Mouse (Mus musculus): Measurements from ENCODE around the gene Tcte3. TPM values are rescaled to one million over a fixed set of nuclear protein-coding genes. Genes with fewer than 3 reads are reported as not detected.
"Not testable (repeated sequence)": the region's sequence is repeated elsewhere in the genome, so short reads cannot be mapped to it uniquely, and the experiment has no call there.

The Tcte3 gene
- polyA plus RNA-seq, 1 experiment from 2014 or later = not detected

DNA sequence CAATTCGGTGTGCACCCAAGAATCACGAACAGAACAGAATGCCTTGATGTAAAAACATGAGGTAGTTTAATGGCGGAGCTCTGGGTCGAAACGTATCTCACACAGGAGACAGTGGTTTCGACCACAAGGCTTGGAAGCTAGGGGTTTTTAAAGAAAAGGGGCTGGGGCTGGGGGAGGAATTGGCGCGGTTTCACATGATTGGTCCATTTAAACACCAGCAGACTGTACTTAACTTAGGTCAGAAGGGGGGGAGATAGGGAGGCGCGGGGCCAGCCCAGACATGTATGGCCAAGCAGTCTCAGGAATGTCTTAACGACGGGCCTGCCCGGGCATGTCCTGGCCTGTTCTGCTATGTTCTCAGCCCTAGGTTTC is 12.5 kb upstream of the Tcte3 start:
- 95% methylated on average over 12 of the region's 13 CpGs for WGBS
- H3K27ac ChIP-seq (replicated peaks; ENCODE audit: low read depth, low read length); H3K27me3 ChIP-seq (replicated peaks; ENCODE audit: control insufficient read depth, insufficient read depth, low read length); H3K4me3 ChIP-seq (ENCODE audit: low read depth, low read length); DNase-seq (ENCODE audit: low spot score); H3K4me1 ChIP-seq (ENCODE audit: control insufficient read depth, insufficient read depth, low read length); H3K9me3 ChIP-seq (ENCODE audit: control insufficient read depth, low read length); ATAC-seq (ENCODE audit: low read depth); H3K9ac ChIP-seq (ENCODE audit: low read depth, low read length); H3K4me2 ChIP-seq (ENCODE audit: low read depth, low read length): not testable (repeated sequence)
- peaks cover 18% of the 10 kb centered on the region for H3K36me3 ChIP-seq (ENCODE audit: control insufficient read depth, insufficient read depth, low read length)

DNA sequence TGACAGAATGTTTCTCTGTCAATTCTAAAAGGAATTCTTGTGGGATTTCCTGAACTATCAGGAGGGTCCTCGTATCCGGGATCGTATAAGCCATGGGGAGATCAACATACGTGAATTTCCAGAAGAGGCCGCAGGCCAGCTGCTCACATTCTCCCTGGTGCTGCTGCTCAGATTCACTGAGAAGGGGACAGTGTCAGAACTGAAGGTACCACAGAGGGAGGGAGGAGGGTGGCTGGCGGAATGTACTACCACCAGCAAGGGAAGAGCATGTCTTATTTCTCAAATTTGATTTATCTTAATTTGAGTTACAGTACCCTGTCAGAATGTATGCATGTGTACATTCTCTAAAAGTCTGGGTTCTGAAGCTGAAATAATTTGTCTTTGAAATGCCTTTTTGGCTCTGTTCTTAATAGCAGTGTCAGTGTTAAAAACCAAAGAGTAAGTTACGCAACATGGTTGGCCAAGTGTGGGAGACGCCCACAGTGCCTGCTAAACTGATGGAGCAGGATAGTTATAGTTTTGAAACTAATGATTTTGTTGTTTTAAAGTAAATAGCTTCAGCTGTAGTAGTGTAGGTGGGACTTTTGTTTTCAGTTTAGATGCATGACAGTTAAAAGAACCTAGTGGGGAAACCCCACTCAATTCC is 12.0 kb upstream of the Tcte3 start:
- not testable (repeated sequence) for H3K27ac ChIP-seq (replicated peaks; ENCODE audit: low read depth, low read length); H3K4me3 ChIP-seq (ENCODE audit: low read depth, low read length); H3K9ac ChIP-seq (ENCODE audit: low read depth, low read length); H3K9me3 ChIP-seq (ENCODE audit: control insufficient read depth, low read length); H3K27me3 ChIP-seq (replicated peaks; ENCODE audit: control insufficient read depth, insufficient read depth, low read length); ATAC-seq (ENCODE audit: low read depth); H3K4me2 ChIP-seq (ENCODE audit: low read depth, low read length); H3K4me1 ChIP-seq (ENCODE audit: control insufficient read depth, insufficient read depth, low read length); DNase-seq (ENCODE audit: low spot score)
- H3K36me3 ChIP-seq (ENCODE audit: control insufficient read depth, insufficient read depth, low read length) = peaks cover 15% of the 10 kb centered on the region
- WGBS = 93% methylated on average over 5 of the region's 8 CpGs

DNA sequence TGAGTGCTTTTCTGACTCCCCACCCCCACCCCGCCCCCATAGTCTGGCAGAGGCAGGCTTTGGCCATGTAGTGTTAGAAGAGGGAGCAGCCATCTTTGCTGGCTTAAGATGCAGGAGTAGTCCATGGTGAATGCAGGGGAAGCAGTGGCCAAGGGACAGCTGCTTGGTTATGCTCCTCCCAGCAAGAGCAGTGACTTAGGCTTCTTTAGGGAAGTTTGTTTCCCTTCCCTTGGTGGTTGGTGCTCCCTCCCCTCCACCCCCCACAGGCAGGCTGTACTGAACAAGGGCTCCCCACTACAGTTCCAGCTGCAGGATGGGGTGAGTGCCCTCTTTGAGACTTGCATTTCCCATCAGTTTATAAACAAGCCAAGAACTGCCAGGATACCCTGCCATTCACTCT is 11.5 kb upstream of the Tcte3 start:
- ATAC-seq (ENCODE audit: low read depth) = 0 out of 2 replicates have a peak, but pooled peaks have one; percentile 6
- not testable (repeated sequence) for H3K9ac ChIP-seq (ENCODE audit: low read depth, low read length); H3K27me3 ChIP-seq (replicated peaks; ENCODE audit: control insufficient read depth, insufficient read depth, low read length); H3K9me3 ChIP-seq (ENCODE audit: control insufficient read depth, low read length); H3K4me1 ChIP-seq (ENCODE audit: control insufficient read depth, insufficient read depth, low read length); H3K4me2 ChIP-seq (ENCODE audit: low read depth, low read length); DNase-seq (ENCODE audit: low spot score); H3K27ac ChIP-seq (replicated peaks; ENCODE audit: low read depth, low read length); H3K4me3 ChIP-seq (ENCODE audit: low read depth, low read length)
- WGBS = 57% methylated on average over 1 of the region's 1 CpGs
- peaks cover 13% of the 10 kb centered on the region; the same call in 1 of the 2 replicates for H3K36me3 ChIP-seq (ENCODE audit: control insufficient read depth, insufficient read depth, low read length)

DNA sequence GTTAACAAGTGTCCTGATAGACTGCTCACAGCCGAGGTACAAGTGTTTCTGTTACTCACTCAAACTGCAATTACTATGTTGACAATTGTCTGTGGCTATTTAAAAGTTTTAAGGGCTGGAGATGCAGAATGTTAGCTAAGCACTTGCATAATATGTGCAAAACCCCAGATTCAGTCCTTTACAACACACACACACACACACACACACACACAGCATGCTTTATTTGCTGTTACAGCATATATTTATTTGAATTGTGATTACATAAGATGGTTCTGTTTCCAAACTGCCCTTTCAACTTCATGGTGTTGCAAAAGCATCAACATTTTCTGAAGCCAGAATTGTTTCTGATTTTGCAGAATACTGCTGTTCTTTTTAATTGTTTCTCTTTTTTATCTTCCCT is 9.1 kb upstream of the Tcte3 start:
- WGBS = no CpG with 5 or more reads among the region's 1 CpGs
- H3K9ac ChIP-seq (ENCODE audit: low read depth, low read length); ATAC-seq (ENCODE audit: low read depth); H3K27ac ChIP-seq (replicated peaks; ENCODE audit: low read depth, low read length); DNase-seq (ENCODE audit: low spot score); H3K27me3 ChIP-seq (replicated peaks; ENCODE audit: control insufficient read depth, insufficient read depth, low read length); H3K36me3 ChIP-seq (ENCODE audit: control insufficient read depth, insufficient read depth, low read length); H3K9me3 ChIP-seq (ENCODE audit: control insufficient read depth, low read length); H3K4me2 ChIP-seq (ENCODE audit: low read depth, low read length); H3K4me3 ChIP-seq (ENCODE audit: low read depth, low read length); H3K4me1 ChIP-seq (ENCODE audit: control insufficient read depth, insufficient read depth, low read length): not testable (repeated sequence)

DNA sequence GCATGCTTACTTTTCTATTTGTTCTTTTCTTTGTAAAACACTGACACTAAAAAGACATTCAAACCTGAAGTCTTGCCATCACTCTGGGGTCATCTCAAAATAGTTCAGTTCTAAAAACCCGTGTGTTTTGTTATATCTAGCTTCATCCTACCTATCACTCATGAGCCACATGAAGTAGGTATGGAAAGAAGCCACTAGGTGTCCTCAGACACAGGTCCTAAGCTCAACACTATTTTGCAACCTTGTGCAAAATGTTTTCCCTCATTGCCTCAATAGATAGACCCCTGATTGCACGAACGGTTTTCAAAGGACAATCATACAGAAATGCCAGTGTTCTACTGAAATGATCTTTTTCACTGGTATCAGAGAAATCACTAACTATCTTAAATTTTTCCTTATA is 833 bp downstream of the Tcte3 start:
- no CpG with 5 or more reads among the region's 3 CpGs for WGBS
- H3K4me1 ChIP-seq (ENCODE audit: control insufficient read depth, insufficient read depth, low read length); H3K27me3 ChIP-seq (replicated peaks; ENCODE audit: control insufficient read depth, insufficient read depth, low read length); H3K4me3 ChIP-seq (ENCODE audit: low read depth, low read length); H3K27ac ChIP-seq (replicated peaks; ENCODE audit: low read depth, low read length); H3K4me2 ChIP-seq (ENCODE audit: low read depth, low read length); ATAC-seq (ENCODE audit: low read depth); H3K9me3 ChIP-seq (ENCODE audit: control insufficient read depth, low read length); H3K9ac ChIP-seq (ENCODE audit: low read depth, low read length); H3K36me3 ChIP-seq (ENCODE audit: control insufficient read depth, insufficient read depth, low read length); DNase-seq (ENCODE audit: low spot score): not testable (repeated sequence)

DNA sequence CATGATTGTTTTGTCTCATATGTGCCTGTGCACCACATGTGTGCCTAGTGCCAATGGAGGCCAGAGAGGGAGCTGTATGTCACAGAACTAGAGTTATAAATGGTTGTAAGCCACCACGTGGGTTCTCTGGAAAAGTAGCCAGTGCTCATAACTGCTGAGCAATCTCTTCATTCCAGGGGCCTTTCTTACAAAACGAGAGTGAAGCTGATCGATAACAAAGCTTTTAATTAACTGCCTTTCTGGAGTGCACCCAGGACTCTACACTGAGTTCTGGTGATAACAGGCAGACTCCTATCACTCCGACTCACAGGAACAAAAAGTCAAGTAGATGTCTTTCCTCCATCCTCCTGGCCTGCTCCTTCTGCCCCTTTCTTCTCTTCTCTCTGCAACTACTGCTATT is 9.9 kb downstream of the Tcte3 start:
- H3K27me3 ChIP-seq (replicated peaks; ENCODE audit: control insufficient read depth, insufficient read depth, low read length); H3K9me3 ChIP-seq (ENCODE audit: control insufficient read depth, low read length); H3K4me3 ChIP-seq (ENCODE audit: low read depth, low read length); H3K9ac ChIP-seq (ENCODE audit: low read depth, low read length); H3K27ac ChIP-seq (replicated peaks; ENCODE audit: low read depth, low read length); H3K4me1 ChIP-seq (ENCODE audit: control insufficient read depth, insufficient read depth, low read length); DNase-seq (ENCODE audit: low spot score); H3K36me3 ChIP-seq (ENCODE audit: control insufficient read depth, insufficient read depth, low read length); ATAC-seq (ENCODE audit: low read depth); H3K4me2 ChIP-seq (ENCODE audit: low read depth, low read length): not testable (repeated sequence)
- WGBS = no CpG with 5 or more reads among the region's 4 CpGs

DNA sequence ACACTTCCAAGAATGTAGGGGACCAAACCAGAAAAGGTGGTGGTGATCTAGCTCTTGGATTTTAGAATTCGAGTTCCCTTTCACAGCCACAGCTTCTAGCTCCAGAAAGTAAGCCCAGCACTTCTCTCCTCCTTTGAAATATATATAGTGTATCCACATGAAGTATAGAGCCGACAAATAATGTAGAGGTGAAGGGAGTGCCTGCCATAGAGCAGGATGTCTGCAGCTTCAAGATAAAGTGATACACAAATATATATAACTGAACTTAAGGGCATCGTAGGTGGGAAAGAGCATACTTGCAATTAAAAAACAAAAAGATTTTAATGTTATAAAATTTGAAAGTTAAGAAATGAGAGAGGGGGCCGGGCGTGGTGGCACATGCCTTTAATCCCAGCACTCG is 15.8 kb downstream of the Tcte3 start:
- WGBS = no CpG with 5 or more reads among the region's 6 CpGs
- H3K27me3 ChIP-seq (replicated peaks; ENCODE audit: control insufficient read depth, insufficient read depth, low read length); H3K27ac ChIP-seq (replicated peaks; ENCODE audit: low read depth, low read length); H3K4me3 ChIP-seq (ENCODE audit: low read depth, low read length); H3K4me1 ChIP-seq (ENCODE audit: control insufficient read depth, insufficient read depth, low read length); ATAC-seq (ENCODE audit: low read depth); H3K4me2 ChIP-seq (ENCODE audit: low read depth, low read length); H3K36me3 ChIP-seq (ENCODE audit: control insufficient read depth, insufficient read depth, low read length); H3K9ac ChIP-seq (ENCODE audit: low read depth, low read length); H3K9me3 ChIP-seq (ENCODE audit: control insufficient read depth, low read length); DNase-seq (ENCODE audit: low spot score): not testable (repeated sequence)

DNA sequence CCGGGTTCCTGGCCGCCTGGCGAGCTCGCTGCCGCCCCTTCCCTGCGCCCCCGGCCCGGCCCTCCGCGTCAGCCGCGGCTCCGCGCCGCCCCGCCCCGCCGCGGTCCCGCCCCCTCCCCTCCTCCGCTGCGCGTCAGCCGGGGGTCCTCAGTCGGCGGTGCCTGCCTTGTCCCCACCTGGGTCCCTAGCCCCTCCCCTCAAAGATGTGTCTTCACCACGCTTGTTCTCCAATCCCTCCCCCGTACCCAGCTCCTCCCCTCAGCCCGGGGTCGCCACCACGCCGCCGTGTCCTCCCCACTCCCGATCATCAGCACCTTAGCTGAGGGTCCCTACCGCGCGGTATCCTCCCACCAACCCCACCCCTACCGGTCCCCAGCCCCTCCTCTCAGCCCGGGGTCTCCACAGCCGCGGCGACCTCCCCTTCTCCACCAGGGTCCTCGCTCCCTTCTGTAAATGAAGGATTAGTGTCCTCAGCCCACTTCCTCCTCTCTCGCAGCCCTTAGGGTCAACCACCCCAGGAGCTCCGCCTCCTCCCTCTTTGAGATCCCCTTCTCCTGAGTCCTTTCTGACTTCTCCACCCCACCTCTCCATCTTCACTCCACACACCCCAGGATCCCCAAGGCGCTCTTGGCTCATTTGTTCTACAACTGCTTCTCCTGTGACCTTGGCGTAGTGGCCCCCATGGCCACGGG is 16.6 kb downstream of the Tcte3 start:
- not testable (repeated sequence) for H3K9ac ChIP-seq (ENCODE audit: low read depth, low read length); H3K27ac ChIP-seq (replicated peaks; ENCODE audit: low read depth, low read length); H3K9me3 ChIP-seq (ENCODE audit: control insufficient read depth, low read length); DNase-seq (ENCODE audit: low spot score); H3K4me3 ChIP-seq (ENCODE audit: low read depth, low read length); H3K27me3 ChIP-seq (replicated peaks; ENCODE audit: control insufficient read depth, insufficient read depth, low read length); H3K4me2 ChIP-seq (ENCODE audit: low read depth, low read length); H3K4me1 ChIP-seq (ENCODE audit: control insufficient read depth, insufficient read depth, low read length); H3K36me3 ChIP-seq (ENCODE audit: control insufficient read depth, insufficient read depth, low read length)
- WGBS = no CpG with 5 or more reads among the region's 48 CpGs
- ATAC-seq (ENCODE audit: low read depth) = peak; percentile 91

Measured in embryonic facial prominence, embryonic 14.5 days (tissue).